Mouse (Mus musculus) kidney, postnatal 0 days (tissue): ENCODE results near the gene Hgfac. TPM values are rescaled to one million over a fixed set of nuclear protein-coding genes. Genes with fewer than 3 reads are reported as not detected.

Source experiments
- ATAC-seq: fragments of 200-750 bp; cut with Nextera tagmentation; replicated peaks from 2 replicates; pipeline ENCODE4 v1.8.0; 2017; ENCODE audit warnings: low read depth, moderate number of reproducible peaks, moderate TSS enrichment, moderate library complexity; ENCODE audit not compliant: low FRiP score
- DNase-seq: peaks from one replicate; pipeline ENCODE4 v3.0.0-alpha.2; 2016; ENCODE audit warnings: low spot score
- H3K27ac ChIP-seq: fragments of 300-500 bp; sonication (generic); 2 replicates; pipeline ENCODE4 v1.5.1; 2014; ENCODE audit warnings: mild to moderate bottlenecking
- H3K27me3 ChIP-seq: fragments of 300-500 bp; sonication (generic); 2 replicates; pipeline ENCODE4 v1.6.1; 2014; ENCODE audit warnings: low read length, mixed read lengths; ENCODE audit not compliant: insufficient read depth
- H3K36me3 ChIP-seq: fragments of 300-500 bp; sonication (generic); 2 replicates; pipeline ENCODE4 v1.6.1; 2014; ENCODE audit warnings: low read length, mixed read lengths; ENCODE audit not compliant: insufficient read depth
- H3K4me1 ChIP-seq: fragments of 300-500 bp; sonication (generic); replicated peaks from 2 replicates; pipeline ENCODE4 v1.6.1; 2014; ENCODE audit warnings: antibody characterized with exemption, low read length, mixed read lengths; ENCODE audit not compliant: insufficient read depth
- H3K4me2 ChIP-seq: fragments of 300-500 bp; sonication (generic); 2 replicates; pipeline ENCODE4 v1.6.1; 2014; ENCODE audit warnings: mild to moderate bottlenecking, low read length, moderate library complexity, mixed read lengths
- H3K4me3 ChIP-seq: fragments of 300-500 bp; sonication (generic); replicated peaks from 2 replicates; pipeline ENCODE4 v1.5.1; 2014; ENCODE audit warnings: low read depth, low read length
- H3K9ac ChIP-seq: fragments of 300-500 bp; sonication (generic); 2 replicates; pipeline ENCODE4 v1.6.1; 2014; ENCODE audit warnings: low read depth, low read length
- H3K9me3 ChIP-seq: fragments of 300-500 bp; sonication (generic); replicated peaks from 2 replicates; pipeline ENCODE4 v1.6.1; 2016; ENCODE audit warnings: low read length, inconsistent platforms, mixed read lengths
- CTCF ChIP-seq: IDR thresholded peaks from 2 replicates; pipeline ENCODE4 v1.5.1; 2016; ENCODE audit warnings: antibody characterized with exemption, low read depth, mild to moderate bottlenecking, moderate library complexity
- WGBS: fragments of 180-500 bp; shearing (Covaris S2); extraction: QIAGEN DNeasy Blood & Tissue Kit; methylation state at CpG from one replicate; pipeline ENCODE4 v1.1.7; 2014; 5-methylcytosine and 5-hydroxymethylcytosine counted together
- polyA plus RNA-seq: library from polyadenylated mRNA; unstranded; fragments of >200 nt; fragmentation: Nextera tagmentation; extraction: Ambion mirVana; gene quantifications from 2 replicates; pipeline ENCODE4 v1.2.1, GENCODE M21; 2015

Gene Hgfac
- polyA plus RNA-seq, 1 experiment from 2014 or later, result 4.1 TPM

DNA sequence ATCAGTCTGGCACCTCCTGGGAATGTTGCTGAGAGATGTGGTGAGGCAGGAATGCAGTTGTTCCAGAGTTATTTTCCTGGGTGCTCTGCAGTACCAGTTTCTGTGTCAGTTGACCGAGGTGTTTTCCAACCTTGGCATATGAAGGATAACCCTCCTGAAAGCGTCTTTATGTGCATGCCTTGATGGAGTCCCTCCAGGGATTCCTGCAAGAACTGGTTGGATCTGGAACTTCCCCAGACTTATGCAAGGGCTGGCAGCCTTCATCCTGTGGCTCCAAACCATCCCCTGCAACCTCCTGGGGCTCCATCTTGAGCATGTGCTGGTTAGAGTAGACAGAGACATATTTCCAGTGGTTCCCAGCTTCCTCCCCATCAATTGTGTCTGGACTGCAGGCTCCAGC lies 36.5 kb upstream of the Hgfac start:
- peaks cover 5% of the 10 kb centered on the region for H3K4me1 ChIP-seq
- H3K4me2 ChIP-seq, result no peak overlapping the region
- TF ChIP-seq CTCF, result no peak
- WGBS, result 75% methylated on average over 2 of the region's 2 CpGs
- H3K27ac ChIP-seq, result no peak overlapping the region
- 0 out of 2 replicates have a peak, but pooled peaks cover 5% of the 10 kb centered on the region for H3K36me3 ChIP-seq
- no peak overlapping the region for H3K9ac ChIP-seq
- H3K27me3 ChIP-seq, result no peaks in the 10 kb centered on the region
- H3K9me3 ChIP-seq, result no peaks in the 10 kb centered on the region
- H3K4me3 ChIP-seq, result no peak overlapping the region
- no peak for DNase-seq
- no peak for ATAC-seq

GRCm38 (mm10) chr5:35005659-35006058 lies 35.6 kb upstream of the Hgfac start:
- Histone ChIP-seq H3K27ac (no peak overlapping the region), H3K9me3 (no peaks in the 10 kb centered on the region), H3K4me2 (no peak overlapping the region), H3K27me3 (no peaks in the 10 kb centered on the region), H3K4me1 (peaks cover 5% of the 10 kb centered on the region), H3K36me3 (0 out of 2 replicates have a peak, but pooled peaks cover 5% of the 10 kb centered on the region), H3K4me3 (no peak overlapping the region), H3K9ac (no peak overlapping the region)
- WGBS, result 92% methylated on average over 3 of the region's 3 CpGs
- no peak for DNase-seq
- TF ChIP-seq CTCF, result no peak
- ATAC-seq, result no peak

GRCm38 (mm10) chr5:35006599-35006998 lies 34.7 kb upstream of the Hgfac start:
- no peak overlapping the region for H3K4me2 ChIP-seq
- WGBS, result 66% methylated on average over 2 of the region's 2 CpGs
- no peak overlapping the region for H3K27ac ChIP-seq
- no peaks in the 10 kb centered on the region for H3K9me3 ChIP-seq
- H3K27me3 ChIP-seq, result no peaks in the 10 kb centered on the region
- H3K36me3 ChIP-seq, result 0 out of 2 replicates have a peak, but pooled peaks cover 7% of the 10 kb centered on the region
- no peak overlapping the region for H3K9ac ChIP-seq
- no peak overlapping the region for H3K4me3 ChIP-seq
- H3K4me1 ChIP-seq, result peaks cover 5% of the 10 kb centered on the region
- TF ChIP-seq CTCF, result no peak
- ATAC-seq, result no peak
- no peak for DNase-seq

DNA sequence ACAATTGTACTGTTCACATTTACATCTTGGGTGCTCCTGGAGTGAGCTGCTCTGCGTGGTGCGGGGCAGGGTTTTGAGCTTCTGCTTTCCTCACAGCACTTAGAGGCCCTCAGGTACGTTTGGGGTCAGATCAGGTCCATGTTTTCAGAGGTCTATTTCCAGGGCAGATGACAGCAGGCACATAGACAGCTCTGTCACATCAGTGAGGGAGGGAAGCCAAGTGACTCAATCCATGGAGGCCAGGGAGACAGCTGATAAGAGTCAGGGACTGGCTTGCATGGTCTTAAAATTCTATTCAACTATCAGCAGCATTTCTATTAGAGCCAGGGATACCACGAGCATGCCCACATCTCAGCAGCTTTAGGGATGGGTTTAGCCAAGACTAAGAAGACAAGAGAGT lies 32.1 kb upstream of the Hgfac start:
- Histone ChIP-seq H3K9ac (no peak overlapping the region), H3K9me3 (no peaks in the 10 kb centered on the region), H3K27ac (no peak overlapping the region), H3K4me1 (no peaks in the 10 kb centered on the region; the same call in 1 of the 2 replicates), H3K4me2 (no peak overlapping the region), H3K4me3 (no peak overlapping the region), H3K36me3 (0 out of 2 replicates have a peak, but pooled peaks cover 7% of the 10 kb centered on the region), H3K27me3 (no peaks in the 10 kb centered on the region)
- ATAC-seq (no peak), DNase-seq (no peak)
- WGBS, result 92% methylated on average over 4 of the region's 4 CpGs
- TF ChIP-seq CTCF, result no peak

DNA sequence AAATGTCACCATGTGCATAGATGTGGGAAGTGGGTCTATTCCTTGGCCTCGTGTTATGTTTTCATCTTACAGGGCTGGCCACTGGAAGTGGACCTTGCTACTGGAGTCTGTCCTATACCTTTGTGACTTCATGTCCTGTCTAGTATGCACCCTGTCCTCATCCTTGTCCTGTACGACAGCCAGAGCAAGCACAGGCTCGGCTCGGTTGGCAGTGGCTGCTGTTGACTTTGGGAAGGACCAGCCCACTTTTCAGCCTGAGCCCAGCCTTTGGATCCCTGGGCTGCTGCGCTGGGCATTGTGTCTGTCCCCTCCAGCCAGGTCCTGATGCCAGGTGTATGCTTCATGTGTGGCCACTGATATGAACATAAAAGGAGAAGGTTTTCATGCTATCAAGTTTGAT lies 30.7 kb upstream of the Hgfac start:
- Histone ChIP-seq H3K4me1 (no peaks in the 10 kb centered on the region), H3K4me3 (no peak overlapping the region), H3K36me3 (0 out of 2 replicates have a peak, but pooled peaks cover 7% of the 10 kb centered on the region), H3K27ac (no peak overlapping the region), H3K27me3 (no peaks in the 10 kb centered on the region), H3K9ac (no peak overlapping the region), H3K9me3 (no peaks in the 10 kb centered on the region), H3K4me2 (no peak overlapping the region)
- no peak for DNase-seq
- ATAC-seq, result no peak
- 65% methylated on average over 5 of the region's 5 CpGs for WGBS
- no peak for TF ChIP-seq CTCF

GRCm38 (mm10) chr5:35011156-35011923 lies 30.0 kb upstream of the Hgfac start:
- Histone ChIP-seq H3K4me3 (no peak overlapping the region), H3K9ac (no peak overlapping the region), H3K27me3 (no peaks in the 10 kb centered on the region), H3K4me1 (no peaks in the 10 kb centered on the region), H3K27ac (no peak overlapping the region), H3K9me3 (no peaks in the 10 kb centered on the region), H3K4me2 (no peak overlapping the region), H3K36me3 (0 out of 2 replicates have a peak, but pooled peaks cover 7% of the 10 kb centered on the region)
- no peak for ATAC-seq
- 89% methylated on average over 6 of the region's 6 CpGs for WGBS
- no peak for TF ChIP-seq CTCF
- DNase-seq, result no peak

GRCm38 (mm10) chr5:35014036-35014435 lies 27.3 kb upstream of the Hgfac start:
- no peak for TF ChIP-seq CTCF
- Histone ChIP-seq H3K4me1 (no peaks in the 10 kb centered on the region), H3K9me3 (no peaks in the 10 kb centered on the region), H3K4me2 (no peak overlapping the region), H3K27ac (no peak overlapping the region), H3K27me3 (no peaks in the 10 kb centered on the region), H3K36me3 (0 out of 2 replicates have a peak, but pooled peaks cover 3% of the 10 kb centered on the region), H3K9ac (no peak overlapping the region), H3K4me3 (no peak overlapping the region)
- WGBS, result 68% methylated on average over 6 of the region's 6 CpGs
- ATAC-seq (no peak), DNase-seq (no peak)
